In the genomic region with DNA sequence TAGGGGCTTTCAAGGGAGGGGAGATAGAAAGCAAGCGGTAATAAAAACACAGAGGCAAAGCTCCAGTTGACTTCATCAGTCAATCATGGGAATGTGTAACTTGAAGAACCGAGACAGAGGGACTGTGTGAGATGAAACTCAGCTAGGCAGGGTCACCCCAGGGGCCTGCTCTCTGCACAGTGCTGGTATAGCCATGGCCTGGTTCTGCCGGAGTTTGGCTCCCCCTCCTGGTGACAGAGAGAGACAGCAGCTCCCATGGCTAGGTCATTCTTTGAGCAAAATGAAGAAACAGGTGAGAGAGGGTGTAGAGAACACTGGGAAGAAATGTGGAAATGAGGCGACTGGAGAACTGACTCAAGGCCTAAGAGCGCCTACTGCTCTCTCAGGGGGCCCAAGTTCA, we compare ENCODE assay signal across 8 mouse cellular contexts. TPM values are rescaled to one million over a fixed set of nuclear protein-coding genes. Genes with fewer than 3 reads are reported as not detected.
DNase-seq lines count a peak whose midpoint lies in the region; ATAC-seq and TF ChIP-seq lines count a peak whose summit lies in the region.

No protein-coding gene starts in this region.

- no peak for TF ChIP-seq POLR2A in cortical plate, adult 2 months (IDR thresholded peaks at IDR 0.05; ENCODE audit: extremely low read depth, insufficient read depth, low read length)
- TF ChIP-seq POLR2A in heart, adult 2 months (IDR thresholded peaks at IDR 0.05; ENCODE audit: insufficient read depth, low read depth, low read length), result no peak
- TF ChIP-seq POLR2A in olfactory bulb, adult 2 months (IDR thresholded peaks at IDR 0.05; ENCODE audit: insufficient read depth, low read depth, low read length), result no peak

- peak; percentile 82 for ATAC-seq in CD4-positive, CD25-positive, alpha-beta regulatory T cell, adult 4 months
- ATAC-seq in kidney, embryonic 15.5 days (replicated peaks; ENCODE audit: low FRiP score), result peak; percentile 84
- peak; percentile 64; the same call in 1 of the 2 replicates for ATAC-seq in lung, embryonic 15.5 days (ENCODE audit: borderline replicate concordance, extremely low read depth, low FRiP score, low TSS enrichment)

- H3K36me3 ChIP-seq in heart, adult 2 months (ENCODE audit: control insufficient read depth, insufficient read depth, low read length), result no peaks in the 10 kb centered on the region
- H3K36me3 ChIP-seq in kidney, embryonic 15.5 days, result peaks cover 12% of the 10 kb centered on the region
- peaks cover 10% of the 10 kb centered on the region; the same call in 1 of the 2 replicates for H3K36me3 ChIP-seq in lung, embryonic 15.5 days

- 0 out of 2 replicates have a peak, but pooled peaks have one; percentile 31 for TF ChIP-seq EP300 in heart, adult 2 months (IDR thresholded peaks at IDR 0.05; ENCODE audit: insufficient read depth, low read depth, low read length)

- H3K4me2 ChIP-seq in kidney, embryonic 15.5 days, result no peak overlapping the region
- no peak overlapping the region for H3K4me2 ChIP-seq in lung, embryonic 15.5 days

- WGBS in heart, adult 2 months, result 19% methylated on average over 5 of the region's 5 CpGs
- 16% methylated on average over 5 of the region's 5 CpGs for WGBS in kidney, embryonic 15.5 days
- 14% methylated on average over 5 of the region's 5 CpGs for WGBS in lung, embryonic 15.5 days
- WGBS in olfactory bulb, adult 2 months, result 13% methylated on average over 5 of the region's 5 CpGs

- no peaks in the 10 kb centered on the region for H3K79me2 ChIP-seq in heart, adult 2 months (replicated peaks; ENCODE audit: control insufficient read depth, insufficient read depth, low read length)

- intact Hi-C loops in heart, adult 2 months (cut with DNase I), result no loop called here

- H3K27me3 ChIP-seq in heart, adult 2 months (ENCODE audit: control insufficient read depth, insufficient read depth, low read length), result no peaks in the 10 kb centered on the region
- no peaks in the 10 kb centered on the region for H3K27me3 ChIP-seq in kidney, embryonic 15.5 days
- H3K27me3 ChIP-seq in lung, embryonic 15.5 days, result no peaks in the 10 kb centered on the region

- no peaks in the 10 kb centered on the region for H3K4me1 ChIP-seq in cortical plate, adult 2 months (ENCODE audit: control insufficient read depth, insufficient read depth, low read length)
- H3K4me1 ChIP-seq in heart, adult 2 months (ENCODE audit: control insufficient read depth, insufficient read depth, low read length), result no peaks in the 10 kb centered on the region
- no peaks in the 10 kb centered on the region for H3K4me1 ChIP-seq in kidney, embryonic 15.5 days
- H3K4me1 ChIP-seq in lung, embryonic 15.5 days, result no peaks in the 10 kb centered on the region
- no peaks in the 10 kb centered on the region for H3K4me1 ChIP-seq in olfactory bulb, adult 2 months (ENCODE audit: control insufficient read depth, insufficient read depth, low read length)

- no peak overlapping the region for H3K27ac ChIP-seq in cortical plate, adult 2 months (ENCODE audit: insufficient read depth, low read length)
- no peak overlapping the region for H3K27ac ChIP-seq in heart, adult 2 months
- H3K27ac ChIP-seq in kidney, embryonic 15.5 days, result no peak overlapping the region
- H3K27ac ChIP-seq in lung, embryonic 15.5 days, result no peak overlapping the region
- no peak overlapping the region for H3K27ac ChIP-seq in olfactory bulb, adult 2 months (ENCODE audit: insufficient read depth, low read depth, low read length)

- no peak overlapping the region for H3K4me3 ChIP-seq in cortical plate, adult 2 months (ENCODE audit: insufficient read depth, low read length)
- H3K4me3 ChIP-seq in heart, adult 2 months, result no peak overlapping the region
- H3K4me3 ChIP-seq in kidney, embryonic 15.5 days (replicated peaks), result no peak overlapping the region
- no peak overlapping the region for H3K4me3 ChIP-seq in lung, embryonic 15.5 days
- H3K4me3 ChIP-seq in olfactory bulb, adult 2 months (ENCODE audit: insufficient read depth, low read depth, low read length), result no peak overlapping the region

- no peaks in the 10 kb centered on the region for H3K9me3 ChIP-seq in kidney, embryonic 15.5 days (replicated peaks)
- H3K9me3 ChIP-seq in lung, embryonic 15.5 days, result no peaks in the 10 kb centered on the region

- peak; percentile 74 for TF ChIP-seq CTCF in cortical plate, adult 2 months (IDR thresholded peaks at IDR 0.05; ENCODE audit: extremely low read depth, insufficient read depth, low read length)
- TF ChIP-seq CTCF in heart, adult 2 months (IDR thresholded peaks at IDR 0.05), result peak; percentile 89
- TF ChIP-seq CTCF in olfactory bulb, adult 2 months (IDR thresholded peaks at IDR 0.05; ENCODE audit: insufficient read depth, low read depth, low read length), result peak; percentile 90

- H3K9ac ChIP-seq in heart, adult 2 months (ENCODE audit: low read depth, low read length), result no peak overlapping the region
- no peak overlapping the region for H3K9ac ChIP-seq in kidney, embryonic 15.5 days
- H3K9ac ChIP-seq in lung, embryonic 15.5 days, result no peak overlapping the region

- peak; percentile 77 for DNase-seq in R1 (ENCODE audit: low read depth, low spot score)
- peak; percentile 23 to 58 for DNase-seq in heart, adult 2 months
- DNase-seq in thymus, postnatal 36 days, result peak; percentile 44 to 45

RNA-seq across cellular contexts. Expression of a gene that starts 2.8 kb away (rescaled TPM):
- polyA plus RNA-seq in CD4-positive, CD25-positive, alpha-beta regulatory T cell, adult 4 months (2017; shearing (Covaris generic)), result not detected
- not detected in 2 replicates for polyA plus RNA-seq in cortical plate, adult 2 months (2012; rRNA removed)
- not detected for total RNA-seq in heart, adult 2 months (2021)
- polyA plus RNA-seq in heart, adult 2 months (2012; rRNA removed), result not detected in 2 replicates
- polyA plus RNA-seq in kidney, embryonic 15.5 days (2015; fragmentation: Nextera tagmentation; extraction: Ambion mirVana), result not detected in 2 replicates
- polyA plus RNA-seq in lung, embryonic 15.5 days (2015; fragmentation: Nextera tagmentation; extraction: Ambion mirVana), result not detected in 2 replicates
- polyA plus RNA-seq in olfactory bulb, adult 2 months (2012; ENCODE audit: insufficient read depth, insufficient read length, low replicate concordance, missing spikeins), result not detected in 2 replicates

RNA-seq across cellular contexts. Expression of a gene that starts 22.1 kb away (rescaled TPM):
- 10 to 100 TPM in 1 of 2 experiments, 1 to 10 TPM in 1; 5.6 to 10.6 TPM for polyA plus RNA-seq in CD4-positive, CD25-positive, alpha-beta regulatory T cell, adult 4 months (2017; shearing (Covaris generic))
- polyA plus RNA-seq in cortical plate, adult 2 months (2012; rRNA removed), result 53.5 and 56.1 TPM in 2 replicates
- 10 to 100 TPM; 11.0 to 12.7 TPM for total RNA-seq in heart, adult 2 months (2021)
- 8.1 and 10.9 TPM in 2 replicates for polyA plus RNA-seq in heart, adult 2 months (2012; rRNA removed)
- 65.5 and 71.4 TPM in 2 replicates for polyA plus RNA-seq in kidney, embryonic 15.5 days (2015; fragmentation: Nextera tagmentation; extraction: Ambion mirVana)
- polyA plus RNA-seq in lung, embryonic 15.5 days (2015; fragmentation: Nextera tagmentation; extraction: Ambion mirVana), result 55.8 and 62.2 TPM in 2 replicates
- not detected in 2 replicates for polyA plus RNA-seq in olfactory bulb, adult 2 months (2012; ENCODE audit: insufficient read depth, insufficient read length, low replicate concordance, missing spikeins)

RNA-seq across cellular contexts. Expression of a gene that starts 27.9 kb away (rescaled TPM):
- polyA plus RNA-seq in CD4-positive, CD25-positive, alpha-beta regulatory T cell, adult 4 months (2017; shearing (Covaris generic)), result not detected
- polyA plus RNA-seq in cortical plate, adult 2 months (2012; rRNA removed), result not detected in 2 replicates
- total RNA-seq in heart, adult 2 months (2021), result not detected
- not detected in 2 replicates for polyA plus RNA-seq in heart, adult 2 months (2012; rRNA removed)
- polyA plus RNA-seq in kidney, embryonic 15.5 days (2015; fragmentation: Nextera tagmentation; extraction: Ambion mirVana), result not detected in 2 replicates
- polyA plus RNA-seq in lung, embryonic 15.5 days (2015; fragmentation: Nextera tagmentation; extraction: Ambion mirVana), result not detected in 2 replicates
- not detected in 2 replicates for polyA plus RNA-seq in olfactory bulb, adult 2 months (2012; ENCODE audit: insufficient read depth, insufficient read length, low replicate concordance, missing spikeins)

RNA-seq across cellular contexts. Expression of a gene that starts 38.3 kb away (rescaled TPM):
- polyA plus RNA-seq in CD4-positive, CD25-positive, alpha-beta regulatory T cell, adult 4 months (2017; shearing (Covaris generic)), result 1 to 10 TPM; 6.7 to 6.9 TPM
- polyA plus RNA-seq in cortical plate, adult 2 months (2012; rRNA removed), result 37.4 and 37.9 TPM in 2 replicates
- total RNA-seq in heart, adult 2 months (2021), result 10 to 100 TPM; 28.4 to 35.2 TPM
- 29.6 and 32.5 TPM in 2 replicates for polyA plus RNA-seq in heart, adult 2 months (2012; rRNA removed)
- 30.7 and 31.9 TPM in 2 replicates for polyA plus RNA-seq in kidney, embryonic 15.5 days (2015; fragmentation: Nextera tagmentation; extraction: Ambion mirVana)
- polyA plus RNA-seq in lung, embryonic 15.5 days (2015; fragmentation: Nextera tagmentation; extraction: Ambion mirVana), result 24.6 and 25.4 TPM in 2 replicates
- not detected in 2 replicates for polyA plus RNA-seq in olfactory bulb, adult 2 months (2012; ENCODE audit: insufficient read depth, insufficient read length, low replicate concordance, missing spikeins)

RNA-seq across cellular contexts. Expression of a gene that starts 58.4 kb away (rescaled TPM):
- not detected for polyA plus RNA-seq in CD4-positive, CD25-positive, alpha-beta regulatory T cell, adult 4 months (2017; shearing (Covaris generic))
- not detected in 2 replicates for polyA plus RNA-seq in cortical plate, adult 2 months (2012; rRNA removed)
- not detected for total RNA-seq in heart, adult 2 months (2021)
- not detected in 2 replicates for polyA plus RNA-seq in heart, adult 2 months (2012; rRNA removed)
- not detected in 2 replicates for polyA plus RNA-seq in kidney, embryonic 15.5 days (2015; fragmentation: Nextera tagmentation; extraction: Ambion mirVana)
- polyA plus RNA-seq in lung, embryonic 15.5 days (2015; fragmentation: Nextera tagmentation; extraction: Ambion mirVana), result 0.25 TPM in 1 of 2 replicates, not detected in the other
- not detected in 2 replicates for polyA plus RNA-seq in olfactory bulb, adult 2 months (2012; ENCODE audit: insufficient read depth, insufficient read length, low replicate concordance, missing spikeins)
